Mouse (Mus musculus) bone marrow macrophage, adult 2 months (primary cell): Measurements from ENCODE around the gene Msi1.

Experiments
- CTCF ChIP-seq: IDR thresholded peaks from 2 replicates; pipeline ENCODE4 v1.5.1; 2012; ENCODE audit warnings: low read depth, mild to moderate bottlenecking, low read length, moderate library complexity
- POLR2A ChIP-seq: IDR thresholded peaks from 2 replicates; pipeline ENCODE4 v1.6.1; 2012; ENCODE audit warnings: mild to moderate bottlenecking, low read depth, low read length, borderline replicate concordance

DNA sequence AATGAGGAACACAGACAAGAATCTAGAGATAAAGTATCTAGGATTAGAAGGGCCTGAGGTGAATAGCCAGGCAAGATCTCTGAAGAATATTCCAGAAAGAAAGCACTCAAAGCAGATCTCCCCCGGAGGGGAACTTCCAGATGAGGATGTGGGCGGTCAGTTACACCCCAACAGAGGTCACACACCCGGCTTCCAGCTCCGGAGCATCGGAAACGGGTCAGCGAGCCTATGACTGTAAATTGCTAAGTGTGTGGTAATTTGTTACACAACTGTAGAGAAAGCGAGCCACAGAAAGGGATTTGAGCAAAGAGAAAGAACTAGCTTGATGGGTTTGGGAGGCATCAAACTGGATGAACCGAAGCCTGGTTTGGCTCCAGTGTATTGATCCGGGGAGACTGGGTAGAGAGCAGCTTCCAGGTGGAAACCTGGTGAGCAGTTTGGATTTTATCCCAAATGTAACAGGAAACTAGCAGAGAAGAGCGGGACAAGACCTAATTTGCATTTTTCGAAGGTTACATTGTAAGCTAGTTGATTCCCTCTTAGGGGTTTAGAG, 71.1 kb downstream of the Msi1 start:
- TF ChIP-seq POLR2A (no peak), CTCF (no peak)
